Mouse (Mus musculus): Measurements from ENCODE around the gene 4833439L19Rik.
A peak's percentile ranks its signal among the peaks of the same experiment; 100 is the strongest.
"Not testable (repeated sequence)": the region's sequence is repeated elsewhere in the genome, so short reads cannot be mapped to it uniquely, and the experiment has no call there.

Gene 4833439L19Rik

DNA sequence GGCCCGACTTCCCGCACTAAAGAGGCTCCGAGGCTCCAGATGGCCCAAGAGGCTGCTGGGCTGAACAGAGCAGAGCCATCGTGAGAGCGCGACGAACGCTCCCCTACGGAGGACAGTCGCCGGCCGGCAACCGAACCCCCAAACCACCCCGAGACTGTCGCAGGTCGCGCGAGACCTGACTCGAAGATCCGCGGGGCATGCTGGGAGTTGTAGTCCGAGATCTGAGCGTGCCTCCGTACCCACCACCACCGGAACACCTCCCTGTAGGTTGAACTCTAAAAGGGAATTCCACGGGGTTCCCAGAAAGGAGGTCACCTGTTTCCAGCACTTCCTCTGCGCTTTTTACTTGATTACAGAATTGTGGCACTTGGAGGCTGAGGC is at the start of gene 4833439L19Rik:
TSS of gene 4833439L19Rik (minus strand) at position 235 of the 381 bp plus-strand sequence.
- peak; percentile 95 to 96 for DNase-seq

DNA sequence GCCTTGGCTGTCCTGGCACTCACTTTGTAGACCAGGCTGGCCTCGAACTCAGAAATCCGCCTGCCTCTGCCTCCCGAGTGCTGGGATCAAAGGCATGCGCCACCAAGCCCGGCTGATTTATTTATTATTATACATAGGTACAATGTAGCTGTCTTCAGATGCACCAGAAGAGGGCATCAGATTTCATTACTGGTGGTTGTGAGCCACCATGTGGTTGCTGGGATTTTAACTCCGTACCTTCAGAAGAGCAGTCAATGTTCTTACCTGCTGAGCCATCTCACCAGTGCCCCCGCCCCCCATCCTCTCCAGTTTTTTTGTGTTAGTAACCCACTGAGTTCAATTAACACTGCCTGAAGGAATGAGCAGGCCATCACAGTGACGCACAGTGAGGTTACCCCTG is 47.9 kb upstream of the 4833439L19Rik start:
- not testable (repeated sequence) for DNase-seq

DNA sequence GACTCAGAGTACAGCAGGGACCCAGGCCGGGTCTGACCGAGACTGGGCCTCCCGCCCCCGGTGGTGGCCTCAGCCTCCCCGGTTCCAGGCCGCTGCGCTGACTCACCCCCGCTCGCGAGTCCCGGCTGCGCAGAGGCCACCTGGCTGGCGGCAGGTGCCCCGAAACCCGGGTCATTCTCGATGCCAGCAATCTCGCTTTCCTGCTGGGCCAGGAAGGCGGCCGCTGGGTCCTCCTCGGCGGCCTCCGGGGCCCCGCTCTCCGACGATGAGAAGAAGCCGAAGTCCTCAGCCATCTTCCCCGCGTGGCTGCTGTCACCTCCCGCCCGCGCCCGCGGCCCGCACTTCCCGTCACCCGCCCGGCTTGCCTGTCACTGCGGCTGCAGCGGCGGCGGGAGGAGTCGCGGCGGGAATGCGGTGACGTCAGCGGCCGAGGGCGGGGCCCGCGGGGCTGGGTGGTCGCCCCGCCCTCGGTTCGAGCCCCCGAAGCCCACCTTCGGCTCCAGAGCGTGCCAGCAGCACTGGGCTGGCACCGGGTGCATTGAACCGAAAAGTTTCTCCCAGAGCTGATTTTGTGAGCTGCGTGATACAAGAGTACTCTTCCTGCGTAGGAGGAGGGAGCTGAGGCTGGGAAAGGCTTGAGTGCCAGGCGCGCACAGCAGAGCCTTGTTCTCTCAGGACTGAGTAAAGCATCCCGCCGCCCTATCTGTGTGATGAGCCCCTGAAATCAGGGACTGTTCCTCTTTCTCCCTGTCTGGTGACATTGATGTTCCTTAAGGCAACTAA is 45.9 kb upstream of the 4833439L19Rik start, which contains the start of gene Cltb:
TSS of gene Cltb (minus strand) at position 373 of the 783 bp plus-strand sequence.
- DNase-seq: peak; percentile 88 to 92

DNA sequence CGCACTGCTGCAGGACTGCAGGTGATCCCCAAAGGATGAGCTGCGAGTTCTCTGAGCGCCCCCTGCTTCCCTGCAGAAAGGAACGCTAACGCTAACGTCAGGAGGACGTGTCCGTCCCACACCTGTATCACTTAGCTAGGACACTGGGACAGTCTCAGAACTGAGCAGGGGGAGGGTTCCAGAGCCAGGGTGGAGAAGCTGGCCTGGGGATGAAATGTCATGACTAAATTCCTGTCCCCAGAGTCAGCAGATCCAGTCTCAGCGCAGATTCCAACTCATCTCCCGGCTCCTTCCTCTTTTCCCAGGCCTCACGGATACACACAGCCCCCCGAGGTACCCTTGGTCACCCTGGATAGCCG is 45.4 kb upstream of the 4833439L19Rik start:
- DNase-seq: peak; percentile 24 to 28

DNA sequence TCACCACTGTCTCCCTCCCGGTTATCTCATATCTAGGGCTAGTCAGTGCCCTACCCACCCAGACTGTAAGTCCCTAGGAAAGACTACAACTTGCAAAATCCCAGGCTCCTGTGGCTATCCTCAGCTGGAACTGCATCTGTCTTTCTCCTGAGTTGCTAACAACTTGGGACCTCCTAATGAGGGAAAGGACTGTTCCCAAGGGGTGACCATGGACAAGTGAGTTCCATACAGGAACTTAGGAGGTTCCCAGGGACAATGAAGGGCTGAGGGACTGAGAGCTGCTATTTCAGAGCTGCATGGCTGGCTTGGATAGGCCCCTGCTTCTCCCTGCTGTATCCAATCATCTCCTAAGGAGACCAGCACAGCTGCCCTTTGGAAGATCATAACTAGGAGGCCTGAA is 44.1 kb upstream of the 4833439L19Rik start:
- no peak for DNase-seq

DNA sequence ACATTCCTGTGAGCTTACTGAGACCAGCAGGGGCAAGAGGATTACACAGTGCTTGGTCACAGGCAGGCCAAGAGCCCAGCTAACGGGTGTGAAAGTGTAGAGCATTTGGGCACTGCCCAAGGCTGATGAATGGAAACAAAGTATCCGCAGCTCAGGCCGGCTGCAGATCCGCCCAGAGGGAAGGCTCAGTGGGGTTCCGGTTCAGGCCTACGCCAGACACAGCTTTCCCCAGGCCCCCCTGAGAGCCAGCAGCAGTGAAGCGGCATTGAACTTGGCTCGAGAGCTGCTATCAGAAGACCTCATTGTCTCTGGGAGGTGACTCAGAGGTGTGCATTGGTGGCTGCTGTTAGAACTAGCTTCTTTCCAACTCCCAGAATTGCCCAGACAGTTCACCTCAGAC is 43.4 kb upstream of the 4833439L19Rik start:
- DNase-seq: peak; percentile 28 to 51

DNA sequence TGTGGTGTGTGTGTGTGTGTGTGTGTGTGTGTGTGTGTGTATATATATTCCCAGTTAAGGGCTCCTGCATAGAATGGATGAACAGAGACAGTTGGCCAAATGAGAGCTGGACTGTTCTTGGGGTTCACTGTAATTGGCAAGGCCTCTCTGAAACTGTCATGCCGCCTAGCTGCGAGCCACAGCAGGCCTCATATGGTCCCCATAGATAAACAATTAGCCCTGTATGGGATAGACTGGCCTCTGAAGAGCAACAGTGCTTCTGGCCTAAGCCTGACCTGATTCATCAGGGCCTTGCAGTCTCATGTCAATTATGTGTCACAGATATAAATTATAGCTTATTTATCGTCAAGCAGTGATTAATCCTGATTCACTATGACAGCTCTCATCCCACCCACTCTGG is 42.8 kb upstream of the 4833439L19Rik start:
- DNase-seq: no peak

DNA sequence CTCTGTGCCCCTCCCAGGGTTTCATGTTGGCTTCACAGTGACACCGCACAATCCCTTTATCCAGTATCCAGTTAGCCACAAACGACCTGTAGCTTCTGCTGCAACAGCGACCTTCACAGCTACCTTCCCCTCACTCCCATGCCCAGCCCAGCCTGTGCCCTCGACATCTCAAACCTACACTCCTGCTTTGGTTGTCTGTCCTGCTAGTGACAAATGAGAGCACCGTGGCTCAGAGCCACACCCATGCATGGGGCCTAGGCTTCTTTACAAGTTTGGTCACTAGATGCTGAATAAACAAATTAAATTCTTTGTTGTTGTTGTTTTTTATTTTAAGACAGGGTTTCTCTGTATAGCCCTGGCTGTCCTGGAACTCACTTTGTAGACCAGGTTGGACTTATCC is 42.0 kb upstream of the 4833439L19Rik start:
- no peak for DNase-seq

DNA sequence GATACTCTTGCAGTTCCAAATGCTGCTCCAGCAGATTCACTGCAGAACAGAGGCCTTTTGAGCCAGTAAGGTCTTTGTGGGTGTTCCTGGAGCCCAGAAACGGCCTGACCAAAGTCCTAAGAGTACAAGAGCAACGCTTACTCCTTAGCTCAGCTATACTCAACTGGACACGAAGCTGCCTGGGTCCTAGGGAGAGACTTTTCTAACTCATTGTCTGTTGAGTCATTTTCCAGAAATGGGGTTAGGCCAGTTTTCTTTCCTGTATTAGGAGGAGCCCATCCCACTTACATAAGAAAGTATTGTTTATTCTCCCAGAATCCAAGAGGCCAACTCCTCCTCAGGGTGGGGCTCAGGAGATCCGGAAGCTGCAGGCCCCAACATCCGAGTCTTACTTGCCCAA is 40.2 kb upstream of the 4833439L19Rik start:
- peak in 1 of 2 experiments; percentile 46 for DNase-seq

DNA sequence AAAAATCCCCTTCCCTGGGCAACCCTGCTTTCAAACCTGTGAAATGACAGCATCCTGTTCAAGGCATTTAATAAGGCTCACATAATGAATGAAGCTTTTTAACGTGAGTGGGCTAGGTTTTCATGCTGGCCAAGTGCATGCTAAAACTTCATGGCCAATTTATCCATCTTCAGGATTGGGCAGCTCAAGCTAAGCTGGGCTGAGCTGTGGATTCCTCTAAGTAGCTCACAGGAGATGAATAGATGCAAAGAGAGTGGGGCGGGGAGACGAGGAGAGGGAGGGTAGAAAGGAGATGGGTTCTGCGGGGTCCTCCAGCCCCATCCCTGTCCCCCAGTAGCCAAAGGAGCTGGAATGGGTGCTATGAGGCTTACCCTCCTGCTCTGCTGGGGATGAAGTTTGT is 39.0 kb upstream of the 4833439L19Rik start:
- no peak for DNase-seq

DNA sequence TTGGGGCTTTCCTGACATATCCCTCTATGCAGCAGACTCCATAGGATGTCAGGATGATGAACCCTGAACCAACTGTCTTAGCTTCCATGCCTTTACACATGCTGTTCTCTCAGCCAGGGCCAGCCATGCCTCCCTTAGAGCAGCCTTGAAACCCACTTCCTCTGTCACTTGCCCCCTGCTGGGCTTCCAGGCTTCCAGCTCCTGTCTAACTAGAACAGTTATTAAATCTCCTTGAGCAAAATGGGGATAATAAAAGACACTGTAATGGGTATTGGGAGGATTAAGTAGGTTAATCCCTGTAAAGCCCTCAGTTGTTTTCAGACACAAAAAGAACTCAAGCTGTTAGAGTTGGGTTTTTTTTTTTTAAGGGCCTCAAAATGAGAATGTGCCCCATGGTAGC is 38.3 kb upstream of the 4833439L19Rik start:
- no peak for DNase-seq

DNA sequence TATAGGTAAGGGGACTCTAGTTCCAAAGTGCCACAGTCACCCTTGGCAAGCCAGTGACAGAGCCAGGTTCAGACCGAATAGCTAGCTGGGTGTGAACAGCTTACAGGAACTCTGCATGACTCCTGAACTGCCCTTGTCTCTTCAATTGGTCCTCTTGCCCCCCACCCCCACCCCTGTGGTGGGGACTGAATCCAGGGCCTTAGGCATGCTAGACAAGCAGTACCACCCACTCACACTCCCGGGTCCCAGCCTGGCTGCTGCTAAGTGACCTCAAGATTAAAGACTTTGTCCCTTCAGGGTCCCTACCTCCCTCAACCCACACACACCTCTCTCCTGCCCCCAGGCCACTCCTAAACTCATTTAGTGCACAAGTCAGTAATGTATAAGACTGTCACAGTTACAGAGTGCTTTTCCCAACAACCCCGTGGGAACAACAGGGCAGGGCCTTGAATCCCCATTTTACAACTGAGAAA is 37.4 kb upstream of the 4833439L19Rik start:
- DNase-seq: no peak

DNA sequence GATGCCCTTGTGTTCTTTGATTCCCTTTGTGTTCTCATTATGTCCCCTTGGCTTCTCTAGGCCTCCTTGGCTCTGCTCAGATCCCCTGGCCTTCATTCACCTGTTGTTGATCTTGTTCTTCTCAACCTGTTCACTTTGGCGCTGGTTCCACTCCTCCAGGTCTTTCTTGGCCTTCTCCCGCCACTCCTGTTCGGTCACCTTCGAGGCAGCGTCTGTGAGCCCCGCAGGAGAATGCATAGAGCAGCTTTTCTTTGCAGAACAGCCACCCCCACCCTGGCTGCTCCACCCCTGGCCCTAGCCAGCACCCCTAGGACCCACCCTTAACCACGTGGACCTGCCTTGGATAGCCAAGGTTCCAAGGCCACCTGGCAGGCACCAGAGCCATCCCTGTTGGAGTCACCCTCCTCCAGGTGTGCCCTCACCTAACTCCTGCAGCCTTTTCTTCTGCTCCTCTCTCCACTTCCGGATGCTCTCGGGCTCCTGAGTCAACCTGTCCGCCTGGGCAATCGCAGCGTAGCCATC is 33.4 kb upstream of the 4833439L19Rik start:
- DNase-seq: no peak

DNA sequence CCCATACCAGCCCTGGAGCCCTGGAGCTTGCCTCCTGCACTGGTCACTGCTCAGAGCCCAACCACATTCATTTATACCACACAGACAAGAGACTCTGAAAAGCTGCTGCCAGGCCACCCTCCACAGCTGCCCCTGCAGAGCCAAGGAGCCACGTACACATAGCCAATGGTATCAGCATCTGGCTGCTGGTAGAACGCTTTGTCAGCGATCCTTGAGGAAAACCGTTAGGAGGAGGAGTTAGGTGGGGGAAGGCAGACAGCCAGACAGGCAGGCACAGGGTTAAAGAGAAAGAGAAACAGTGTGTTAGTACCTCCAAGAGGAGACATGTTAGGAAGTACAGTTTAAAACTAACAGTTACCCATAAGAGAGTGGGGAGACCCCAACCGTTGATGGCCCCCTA is 31.6 kb upstream of the 4833439L19Rik start:
- no peak for DNase-seq

DNA sequence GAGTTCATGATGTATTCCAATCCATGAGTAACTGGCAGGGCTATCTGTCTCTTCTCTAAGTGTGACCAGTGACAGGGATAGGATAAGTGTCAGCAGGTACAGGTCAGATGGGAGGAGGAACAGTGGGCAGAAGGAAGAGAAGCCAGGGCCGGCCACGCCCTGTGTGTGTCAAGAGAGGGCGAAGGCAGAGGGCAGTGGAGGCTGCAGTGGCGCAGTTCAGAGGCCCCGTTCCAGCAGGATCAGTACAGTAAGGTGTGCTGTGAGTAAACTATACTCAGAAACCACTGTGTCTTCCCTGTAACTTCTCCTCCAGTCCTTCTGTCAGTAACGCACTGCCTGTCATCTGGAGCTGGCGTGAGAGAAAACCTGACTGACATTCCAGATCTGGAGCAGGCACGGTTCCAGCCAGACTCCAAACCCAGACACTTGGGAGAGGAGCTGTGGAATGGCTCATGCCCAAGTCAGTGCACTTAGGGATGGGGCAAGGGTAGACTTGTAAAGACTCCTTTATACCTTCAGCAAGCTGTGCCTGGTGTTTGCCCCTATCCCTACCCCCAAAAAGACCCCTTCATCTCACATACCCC is 31.0 kb upstream of the 4833439L19Rik start:
- no peak for DNase-seq

DNA sequence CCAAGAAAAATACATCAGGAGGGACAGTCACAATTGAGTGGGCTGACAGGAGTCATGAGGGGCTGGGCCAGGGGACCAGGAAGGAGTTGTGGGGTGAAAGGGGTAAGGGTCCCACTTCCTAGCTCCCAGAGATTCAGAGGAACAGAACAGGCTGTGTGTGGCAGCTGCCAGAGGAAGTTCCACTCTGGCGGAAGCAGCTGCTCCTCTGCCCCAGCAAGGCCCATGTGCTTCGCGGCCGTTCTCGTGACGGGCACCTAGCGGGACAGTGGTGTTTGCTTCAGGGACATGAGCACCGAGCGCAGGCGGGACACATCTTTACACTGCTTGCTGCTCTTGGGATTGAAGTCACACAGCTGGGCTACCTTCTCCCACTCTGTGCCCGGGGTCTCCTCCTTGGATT is 28.4 kb upstream of the 4833439L19Rik start:
- DNase-seq: no peak

DNA sequence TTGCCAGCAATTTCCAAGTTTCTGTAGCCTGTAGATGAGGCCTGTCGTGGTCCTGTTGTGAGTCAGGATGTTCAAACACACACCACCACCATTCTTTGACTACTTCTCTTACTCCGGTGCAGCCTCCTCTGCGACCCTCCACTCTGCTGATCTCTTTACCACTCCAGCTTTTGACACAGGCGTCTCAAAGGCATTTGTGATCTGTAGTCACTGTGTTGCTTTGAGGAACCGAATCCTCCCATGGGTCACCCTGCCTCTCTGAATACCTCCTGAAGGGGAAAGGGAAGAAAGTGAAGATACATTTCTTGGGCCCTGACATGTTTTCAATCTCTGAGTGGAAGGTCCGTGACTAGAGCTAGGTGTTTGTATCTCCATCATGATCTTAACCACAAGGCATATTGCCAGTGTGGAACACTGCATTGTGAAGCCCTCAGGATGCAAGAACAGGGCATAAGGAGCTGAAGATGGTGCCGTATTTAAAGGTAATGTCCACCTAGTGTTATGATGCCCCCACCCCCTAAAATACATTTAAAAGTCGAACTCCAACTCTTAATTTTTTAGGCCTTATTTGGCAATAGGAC is 26.6 kb upstream of the 4833439L19Rik start:
- DNase-seq: no peak

DNA sequence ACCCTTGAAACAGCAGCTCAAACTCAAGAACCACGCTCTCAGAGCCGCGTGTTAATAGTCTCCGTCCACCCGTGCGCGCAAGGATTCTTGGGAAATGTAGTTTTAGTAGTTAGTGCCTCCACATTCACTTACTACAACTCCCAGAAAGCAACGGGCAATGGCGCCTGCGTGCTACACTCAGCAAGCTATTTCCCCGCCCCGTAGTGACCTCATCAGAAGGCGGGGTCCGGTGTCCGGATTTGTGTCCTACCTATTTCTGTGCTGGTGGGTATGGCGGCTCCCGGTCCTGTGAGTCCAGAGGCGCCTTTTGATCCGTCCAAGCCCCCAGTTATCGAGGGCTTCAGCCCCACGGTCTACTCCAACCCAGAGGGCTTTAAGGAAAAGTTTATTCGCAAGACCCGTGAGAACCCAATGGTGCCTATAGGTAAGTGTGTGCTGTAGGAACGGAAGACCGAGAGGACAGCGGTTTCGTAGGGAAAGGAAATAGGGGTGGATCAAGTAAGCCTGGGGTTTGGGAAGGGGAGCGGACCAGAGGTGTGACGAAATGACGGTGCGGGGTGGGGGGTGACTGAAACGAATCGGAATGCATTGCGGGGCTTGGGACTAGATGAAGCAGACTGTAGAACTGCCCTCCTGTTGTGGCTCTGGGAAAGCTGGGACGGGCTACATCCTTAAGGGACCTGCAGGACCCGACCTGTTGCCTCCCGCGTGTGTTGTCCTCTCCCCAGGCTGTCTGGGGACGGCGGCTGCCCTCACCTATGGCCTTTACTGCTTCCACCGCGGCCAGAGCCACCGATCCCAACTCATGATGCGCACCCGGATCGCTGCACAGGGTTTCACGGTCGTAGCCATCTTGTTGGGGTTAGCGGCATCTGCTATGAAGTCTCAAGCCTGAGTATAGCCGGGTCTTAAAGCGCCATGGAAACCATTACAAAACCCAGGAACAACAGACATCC is 25.0 kb upstream of the 4833439L19Rik start, which contains the start of the genes Nop16 and Higd2a:
TSS of gene Nop16 (minus strand) at position 95 of the 956 bp plus-strand sequence.
TSS of gene Higd2a (plus strand) at position 212 of the 956 bp plus-strand sequence.
- DNase-seq: peak; percentile 98 to 99

DNA sequence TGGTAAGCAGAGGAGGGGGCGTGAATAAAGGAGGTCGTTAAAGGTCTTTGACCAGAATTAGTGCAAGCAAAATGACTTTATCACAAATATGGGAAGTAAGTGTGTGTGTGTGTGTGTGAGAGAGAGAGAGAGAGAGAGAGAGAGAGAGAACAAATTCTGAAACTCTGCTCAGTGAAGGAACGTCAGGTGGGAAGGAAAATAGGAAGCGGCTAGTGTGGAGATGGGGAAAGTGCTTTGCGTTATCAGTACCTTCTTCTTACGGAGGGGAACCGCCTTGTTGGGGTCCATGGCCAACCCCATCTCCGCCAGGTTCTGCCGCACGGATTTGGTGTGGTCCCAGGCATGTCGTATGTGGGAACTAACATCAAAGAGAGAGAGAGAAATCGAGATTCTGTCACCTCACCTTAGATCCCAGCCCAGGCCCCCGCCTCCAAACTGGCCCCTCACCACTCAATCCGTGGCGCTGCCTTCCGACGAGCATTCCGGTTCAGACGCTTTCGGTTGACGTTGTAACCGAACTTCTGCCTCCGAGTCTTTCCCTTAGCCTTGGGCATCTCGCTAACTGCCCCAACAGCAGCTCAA is 24.3 kb upstream of the 4833439L19Rik start:
- DNase-seq: no peak

DNA sequence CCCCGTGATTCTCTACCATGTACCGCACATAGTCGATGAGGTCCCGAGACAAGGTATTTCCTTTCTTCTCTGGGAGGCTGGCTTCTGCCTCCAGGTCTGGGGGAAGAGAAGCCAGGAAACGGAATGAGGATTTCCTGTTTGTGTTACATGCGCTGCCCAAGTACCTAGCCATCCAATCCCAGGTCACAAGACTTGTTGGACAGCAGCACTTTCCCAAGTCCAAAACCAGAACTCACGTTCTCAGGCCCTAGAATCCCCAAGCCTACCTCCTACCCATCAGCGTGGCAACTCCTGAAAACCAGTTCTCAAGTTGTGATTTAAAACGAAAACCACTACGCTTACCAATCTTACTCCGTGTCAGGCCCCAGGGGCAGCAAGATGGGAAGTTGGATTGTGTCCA is 20.6 kb upstream of the 4833439L19Rik start:
- no peak for DNase-seq

DNA sequence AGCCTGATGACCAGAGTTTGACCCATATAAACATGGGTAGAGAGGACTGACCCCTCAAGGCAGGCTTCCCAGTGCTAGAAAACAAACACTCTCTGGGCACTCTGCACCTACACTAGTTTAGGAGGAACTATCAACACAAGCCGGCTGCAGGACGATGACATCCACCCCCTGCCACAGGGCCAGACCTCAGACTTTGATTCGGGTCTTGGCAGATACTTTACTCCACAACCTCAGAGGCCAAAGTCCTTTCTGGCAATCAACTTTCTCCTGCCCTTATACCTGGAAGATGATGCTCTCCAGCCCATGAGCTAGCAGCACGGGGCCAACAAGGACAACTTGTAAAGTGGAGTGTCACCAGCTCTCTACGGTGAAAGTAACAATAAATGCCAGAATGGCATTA is 17.6 kb upstream of the 4833439L19Rik start:
- no peak for DNase-seq

DNA sequence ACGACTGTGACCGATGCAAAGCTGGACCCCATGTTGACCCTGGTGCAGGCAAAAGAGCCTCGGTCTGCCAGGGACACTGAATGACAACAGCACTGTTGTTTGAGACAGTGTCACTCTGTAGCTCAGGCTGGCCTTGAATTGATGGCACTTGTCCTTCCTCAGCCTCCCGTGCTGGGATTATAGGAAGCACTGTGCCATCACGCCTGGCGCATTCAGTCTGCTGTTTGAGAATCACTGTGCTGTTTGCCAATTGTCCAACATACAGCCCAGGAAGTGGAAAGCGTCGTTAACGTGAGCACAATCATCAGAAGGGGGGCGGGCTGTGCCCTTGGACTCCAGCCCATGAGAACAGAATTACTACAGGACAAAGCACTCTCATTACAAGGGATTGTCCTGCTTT is 16.9 kb upstream of the 4833439L19Rik start:
- DNase-seq: peak in 1 of 2 experiments; percentile 42
